Mouse (Mus musculus): ENCODE data around the gene Lrrc74a. TPM values are rescaled to one million over a fixed set of nuclear protein-coding genes. Genes with fewer than 3 reads are reported as not detected.

Lrrc74a gene
- polyA plus RNA-seq, 1 experiment = not detected

DNA sequence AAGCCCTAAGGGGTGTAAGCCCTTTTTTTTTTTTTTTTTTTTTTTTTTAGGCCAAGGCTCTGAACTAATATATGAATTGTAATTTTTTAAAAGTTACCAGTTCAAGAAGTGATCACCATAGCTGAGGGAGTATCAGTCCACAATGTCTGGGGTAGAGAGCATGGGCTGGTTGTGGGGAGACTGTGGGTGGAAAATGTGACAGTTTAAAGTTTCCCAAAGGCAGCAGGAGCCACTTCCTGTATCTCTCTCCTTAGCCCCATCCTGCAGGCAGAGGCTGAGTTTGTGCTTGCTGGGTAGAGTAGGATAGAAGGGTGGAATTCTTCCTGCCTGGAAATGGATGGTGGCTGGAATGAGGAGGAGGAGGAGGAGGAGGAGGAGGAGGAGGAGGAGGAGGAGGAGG lies 40.8 kb upstream of the Lrrc74a start:
- TF ChIP-seq TAL1 (IDR thresholded peaks at IDR 0.05; ENCODE audit: low read length) (no peak), GATA1 (IDR thresholded peaks at IDR 0.05; ENCODE audit: low read length) (no peak)
- Histone ChIP-seq H3K4me1 (ENCODE audit: control insufficient read depth) (no peaks in the 10 kb centered on the region), H3K4me3 (replicated peaks) (no peak overlapping the region), H3K36me3 (ENCODE audit: control insufficient read depth) (no peaks in the 10 kb centered on the region), H3K27me3 (ENCODE audit: control insufficient read depth) (no peaks in the 10 kb centered on the region), H3K9me3 (ENCODE audit: control insufficient read depth, low read length) (peaks cover 3% of the 10 kb centered on the region; the same call in 1 of the 2 replicates)

DNA sequence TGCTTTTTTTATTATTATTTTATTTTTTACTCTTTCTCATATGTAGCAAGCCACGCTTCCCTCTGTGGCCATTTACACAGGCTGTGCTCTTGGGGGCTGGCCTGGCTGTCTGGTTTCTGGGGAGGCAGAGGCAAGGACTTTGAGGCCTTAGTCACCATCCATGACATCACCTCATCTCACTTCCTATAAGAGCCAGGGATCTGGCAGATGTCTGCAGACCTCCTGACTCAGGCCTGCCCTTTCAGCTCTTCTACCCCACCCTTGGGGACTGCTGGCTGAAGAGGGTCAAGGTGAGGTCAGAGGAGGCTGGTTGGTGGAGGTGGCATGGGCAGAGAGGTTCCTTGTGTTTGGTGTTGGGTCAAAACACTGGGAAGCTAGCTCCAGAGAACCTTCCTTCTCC lies 39.7 kb upstream of the Lrrc74a start:
- Histone ChIP-seq H3K4me3 (replicated peaks) (no peak overlapping the region), H3K9me3 (ENCODE audit: control insufficient read depth, low read length) (peaks cover 3% of the 10 kb centered on the region; the same call in 1 of the 2 replicates), H3K27me3 (ENCODE audit: control insufficient read depth) (no peaks in the 10 kb centered on the region), H3K36me3 (ENCODE audit: control insufficient read depth) (no peaks in the 10 kb centered on the region), H3K4me1 (ENCODE audit: control insufficient read depth) (no peaks in the 10 kb centered on the region)
- no peak for TF ChIP-seq TAL1 (IDR thresholded peaks at IDR 0.05; ENCODE audit: low read length)

DNA sequence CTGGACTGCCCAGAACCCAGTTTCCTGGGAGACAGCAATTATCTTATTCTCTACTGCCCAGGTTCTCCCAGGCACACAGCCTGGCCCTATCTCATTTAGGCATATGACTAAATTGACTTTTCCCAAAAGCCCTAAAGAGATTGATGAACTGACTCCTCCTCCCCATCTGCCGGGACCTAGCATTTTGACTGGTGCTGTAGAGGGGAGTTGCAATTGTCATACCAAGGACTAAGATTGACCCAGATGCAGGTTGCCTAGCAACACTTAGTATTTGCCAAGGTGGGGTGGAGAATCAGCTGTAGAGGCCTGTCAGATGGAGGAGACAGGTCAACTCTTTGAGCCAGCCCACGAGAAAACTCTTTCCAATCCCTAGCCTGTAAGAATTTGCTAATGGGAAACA lies 36.2 kb upstream of the Lrrc74a start:
- H3K27me3 ChIP-seq (ENCODE audit: control insufficient read depth) = no peaks in the 10 kb centered on the region
- H3K4me1 ChIP-seq (ENCODE audit: control insufficient read depth) = no peaks in the 10 kb centered on the region
- H3K4me3 ChIP-seq (replicated peaks) = no peak overlapping the region
- H3K9me3 ChIP-seq (ENCODE audit: control insufficient read depth, low read length) = peaks cover 3% of the 10 kb centered on the region; the same call in 1 of the 2 replicates
- H3K36me3 ChIP-seq (ENCODE audit: control insufficient read depth) = no peaks in the 10 kb centered on the region
- no peak for TF ChIP-seq TAL1 (IDR thresholded peaks at IDR 0.05; ENCODE audit: low read length)
- no peak for TF ChIP-seq GATA1 (IDR thresholded peaks at IDR 0.05; ENCODE audit: low read length)

DNA sequence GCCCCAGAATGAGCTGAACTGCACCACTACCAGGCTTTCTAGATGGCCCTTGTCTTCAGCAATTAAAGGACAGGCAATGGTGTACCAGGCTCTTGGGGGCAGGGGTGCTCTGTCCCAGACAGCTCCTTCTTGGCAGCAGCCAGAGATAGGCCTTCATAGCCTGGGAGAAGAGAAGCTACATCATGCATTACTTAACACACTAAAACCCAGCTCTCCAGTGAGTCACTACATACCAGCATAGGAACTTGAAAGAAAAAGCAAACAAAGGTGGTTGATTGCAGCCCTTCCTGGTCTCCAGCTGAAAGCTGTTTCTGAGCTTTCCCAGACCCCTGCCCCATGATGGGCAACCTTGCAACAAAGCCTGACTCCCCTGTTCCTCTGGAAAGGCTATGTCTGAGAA lies 35.6 kb upstream of the Lrrc74a start:
- no peak overlapping the region for H3K4me3 ChIP-seq (replicated peaks)
- no peaks in the 10 kb centered on the region for H3K27me3 ChIP-seq (ENCODE audit: control insufficient read depth)
- no peaks in the 10 kb centered on the region for H3K36me3 ChIP-seq (ENCODE audit: control insufficient read depth)
- no peak for TF ChIP-seq TAL1 (IDR thresholded peaks at IDR 0.05; ENCODE audit: low read length)
- TF ChIP-seq GATA1 (IDR thresholded peaks at IDR 0.05; ENCODE audit: low read length) = no peak
- H3K9me3 ChIP-seq (ENCODE audit: control insufficient read depth, low read length) = peaks cover 3% of the 10 kb centered on the region; the same call in 1 of the 2 replicates
- no peaks in the 10 kb centered on the region for H3K4me1 ChIP-seq (ENCODE audit: control insufficient read depth)

DNA sequence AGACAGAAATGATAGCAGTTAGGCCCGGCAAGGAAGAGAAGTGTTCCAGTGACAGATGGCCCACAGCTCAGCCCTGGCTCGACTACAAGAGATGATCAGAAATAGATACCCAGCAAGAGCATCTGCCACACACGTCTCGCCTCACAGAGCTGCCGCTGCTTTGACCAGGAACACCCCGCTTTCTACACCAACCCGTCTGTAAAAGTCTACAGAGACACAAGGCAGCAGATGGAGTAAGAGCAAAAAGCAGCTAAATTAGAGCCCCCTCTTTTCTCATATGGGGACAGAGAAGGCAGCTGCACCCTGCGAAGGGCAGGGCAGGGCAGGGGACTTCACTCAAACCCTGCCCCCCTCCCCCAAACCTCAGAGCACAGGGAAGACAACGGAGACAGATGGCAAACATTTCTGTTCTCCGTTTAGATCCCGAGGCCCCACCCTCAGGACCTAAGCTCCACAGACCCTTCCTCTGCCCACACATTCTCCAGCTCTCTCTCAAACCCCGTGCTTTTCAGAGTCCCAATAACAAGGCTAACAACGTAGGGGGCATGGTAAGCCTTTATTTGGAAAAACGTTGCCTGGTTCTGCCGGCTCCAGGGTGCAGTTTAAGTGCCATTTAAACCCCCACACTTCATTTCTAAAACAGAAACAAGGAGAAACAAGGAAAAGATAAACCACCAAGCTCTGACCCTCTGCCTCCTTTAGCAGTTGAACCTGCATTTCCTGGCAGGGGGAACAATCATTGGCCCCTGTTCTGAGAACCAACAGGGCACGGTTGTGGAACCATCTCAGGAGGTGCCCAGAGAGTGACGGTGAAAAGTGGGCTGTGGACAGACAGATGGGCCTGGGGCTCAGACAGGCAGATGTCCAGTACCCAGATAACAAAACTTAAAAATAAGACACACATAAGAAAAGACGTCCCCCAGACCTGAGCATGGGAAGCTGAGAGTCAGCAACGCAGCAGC lies 33.9 kb upstream of the Lrrc74a start:
- no peak overlapping the region for H3K4me3 ChIP-seq (replicated peaks)
- no peaks in the 10 kb centered on the region for H3K27me3 ChIP-seq (ENCODE audit: control insufficient read depth)
- TF ChIP-seq GATA1 (IDR thresholded peaks at IDR 0.05; ENCODE audit: low read length) (no peak), TAL1 (IDR thresholded peaks at IDR 0.05; ENCODE audit: low read length) (no peak)
- no peaks in the 10 kb centered on the region for H3K4me1 ChIP-seq (ENCODE audit: control insufficient read depth)
- H3K9me3 ChIP-seq (ENCODE audit: control insufficient read depth, low read length) = peaks cover 3% of the 10 kb centered on the region; the same call in 1 of the 2 replicates
- H3K36me3 ChIP-seq (ENCODE audit: control insufficient read depth) = no peaks in the 10 kb centered on the region

DNA sequence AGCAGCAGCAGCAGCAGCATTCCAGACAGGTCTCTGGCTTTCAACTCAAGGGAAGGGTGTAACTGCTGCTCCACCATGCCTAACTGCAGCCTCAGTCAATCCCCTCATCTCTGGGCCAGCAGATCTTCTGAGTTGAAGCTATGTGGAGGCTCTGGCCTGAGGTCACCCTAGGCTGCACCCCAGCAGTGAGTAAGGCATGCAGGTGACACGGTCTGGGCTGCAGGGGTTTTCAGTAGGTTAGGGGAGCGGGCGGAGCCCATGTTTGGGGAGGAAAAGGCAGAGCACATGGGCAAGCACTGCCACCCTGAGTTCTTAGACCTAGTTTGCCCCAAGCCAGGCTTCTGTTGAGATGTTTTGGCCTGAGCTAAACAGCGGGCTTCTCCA lies 33.2 kb upstream of the Lrrc74a start:
- Histone ChIP-seq H3K4me3 (replicated peaks) (no peak overlapping the region), H3K36me3 (ENCODE audit: control insufficient read depth) (no peaks in the 10 kb centered on the region), H3K27me3 (ENCODE audit: control insufficient read depth) (no peaks in the 10 kb centered on the region), H3K9me3 (ENCODE audit: control insufficient read depth, low read length) (peaks cover 3% of the 10 kb centered on the region; the same call in 1 of the 2 replicates), H3K4me1 (ENCODE audit: control insufficient read depth) (no peaks in the 10 kb centered on the region)
- TF ChIP-seq GATA1 (IDR thresholded peaks at IDR 0.05; ENCODE audit: low read length) (no peak), TAL1 (IDR thresholded peaks at IDR 0.05; ENCODE audit: low read length) (no peak)

DNA sequence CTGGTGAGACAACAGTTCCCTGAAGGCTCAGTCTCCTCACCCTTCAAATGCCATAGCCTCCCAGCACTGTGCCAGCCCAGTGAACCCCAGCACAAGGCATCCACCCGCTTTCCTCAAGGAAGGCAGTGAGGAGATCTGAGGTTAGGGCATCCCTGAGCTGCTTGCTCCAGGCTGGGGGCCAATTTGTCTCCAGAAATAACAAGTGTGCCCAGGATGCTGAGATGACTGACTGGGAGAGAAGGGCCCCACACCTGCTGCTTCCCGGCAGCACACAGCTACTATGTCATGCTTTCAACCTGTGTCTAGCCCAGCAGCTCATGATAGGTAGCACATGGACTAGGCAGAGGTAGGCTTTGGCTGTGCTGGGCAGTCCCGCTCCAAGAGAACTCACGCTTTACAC lies 32.7 kb upstream of the Lrrc74a start:
- TF ChIP-seq GATA1 (IDR thresholded peaks at IDR 0.05; ENCODE audit: low read length) = no peak
- no peak for TF ChIP-seq TAL1 (IDR thresholded peaks at IDR 0.05; ENCODE audit: low read length)
- Histone ChIP-seq H3K36me3 (ENCODE audit: control insufficient read depth) (no peaks in the 10 kb centered on the region), H3K27me3 (ENCODE audit: control insufficient read depth) (no peaks in the 10 kb centered on the region), H3K9me3 (ENCODE audit: control insufficient read depth, low read length) (peaks cover 3% of the 10 kb centered on the region; the same call in 1 of the 2 replicates), H3K4me3 (replicated peaks) (no peak overlapping the region), H3K4me1 (ENCODE audit: control insufficient read depth) (no peaks in the 10 kb centered on the region)

DNA sequence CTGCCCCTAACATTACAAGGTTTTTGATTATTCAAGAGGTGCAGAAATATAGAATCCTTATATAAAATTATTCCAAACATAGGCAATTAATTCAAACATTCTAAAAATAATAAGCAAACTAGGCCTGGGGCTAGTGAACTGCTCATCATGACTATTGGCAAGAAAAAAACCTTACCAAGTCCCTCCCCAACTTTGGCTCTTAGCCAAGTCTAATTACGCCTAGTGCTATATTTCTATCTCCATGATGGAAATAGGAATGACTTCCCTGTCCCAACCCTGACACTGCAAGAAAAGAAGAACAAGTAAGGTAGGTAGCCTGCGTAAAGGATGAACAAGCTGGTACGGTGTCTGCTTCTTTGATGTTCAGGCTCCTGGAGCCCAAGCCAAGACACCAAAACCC lies 31.5 kb upstream of the Lrrc74a start:
- peaks cover 1% of the 10 kb centered on the region; the same call in 1 of the 2 replicates for H3K9me3 ChIP-seq (ENCODE audit: control insufficient read depth, low read length)
- H3K4me1 ChIP-seq (ENCODE audit: control insufficient read depth) = no peaks in the 10 kb centered on the region
- TF ChIP-seq GATA1 (IDR thresholded peaks at IDR 0.05; ENCODE audit: low read length) = no peak
- TF ChIP-seq TAL1 (IDR thresholded peaks at IDR 0.05; ENCODE audit: low read length) = no peak
- no peaks in the 10 kb centered on the region for H3K36me3 ChIP-seq (ENCODE audit: control insufficient read depth)
- H3K4me3 ChIP-seq (replicated peaks) = no peak overlapping the region
- H3K27me3 ChIP-seq (ENCODE audit: control insufficient read depth) = no peaks in the 10 kb centered on the region

DNA sequence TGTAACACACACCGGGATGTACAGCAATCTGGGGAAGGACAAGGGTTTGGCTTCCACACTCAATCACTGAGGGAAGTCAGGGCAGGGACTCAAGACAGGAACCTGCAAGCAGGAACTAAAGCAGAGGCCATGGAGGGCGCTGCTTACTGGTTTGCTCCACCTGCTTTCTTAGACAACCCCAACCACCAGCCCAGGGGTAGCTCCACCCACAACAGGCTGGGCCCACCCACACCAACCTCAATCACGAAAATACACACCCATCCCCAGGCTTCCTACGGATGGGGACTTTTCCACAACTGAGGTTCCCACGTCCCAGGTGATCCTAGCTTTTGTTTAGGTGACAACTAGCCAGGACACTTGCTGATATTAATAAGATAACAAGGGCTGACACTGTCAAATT lies 28.3 kb upstream of the Lrrc74a start:
- no peaks in the 10 kb centered on the region for H3K36me3 ChIP-seq (ENCODE audit: control insufficient read depth)
- TF ChIP-seq TAL1 (IDR thresholded peaks at IDR 0.05; ENCODE audit: low read length) (no peak), GATA1 (IDR thresholded peaks at IDR 0.05; ENCODE audit: low read length) (no peak)
- no peaks in the 10 kb centered on the region for H3K4me1 ChIP-seq (ENCODE audit: control insufficient read depth)
- H3K27me3 ChIP-seq (ENCODE audit: control insufficient read depth) = no peaks in the 10 kb centered on the region
- H3K4me3 ChIP-seq (replicated peaks) = no peak overlapping the region
- H3K9me3 ChIP-seq (ENCODE audit: control insufficient read depth, low read length) = no peaks in the 10 kb centered on the region
